Mouse (Mus musculus): ENCODE measurements around the gene Iqcd.

Iqcd gene

DNA sequence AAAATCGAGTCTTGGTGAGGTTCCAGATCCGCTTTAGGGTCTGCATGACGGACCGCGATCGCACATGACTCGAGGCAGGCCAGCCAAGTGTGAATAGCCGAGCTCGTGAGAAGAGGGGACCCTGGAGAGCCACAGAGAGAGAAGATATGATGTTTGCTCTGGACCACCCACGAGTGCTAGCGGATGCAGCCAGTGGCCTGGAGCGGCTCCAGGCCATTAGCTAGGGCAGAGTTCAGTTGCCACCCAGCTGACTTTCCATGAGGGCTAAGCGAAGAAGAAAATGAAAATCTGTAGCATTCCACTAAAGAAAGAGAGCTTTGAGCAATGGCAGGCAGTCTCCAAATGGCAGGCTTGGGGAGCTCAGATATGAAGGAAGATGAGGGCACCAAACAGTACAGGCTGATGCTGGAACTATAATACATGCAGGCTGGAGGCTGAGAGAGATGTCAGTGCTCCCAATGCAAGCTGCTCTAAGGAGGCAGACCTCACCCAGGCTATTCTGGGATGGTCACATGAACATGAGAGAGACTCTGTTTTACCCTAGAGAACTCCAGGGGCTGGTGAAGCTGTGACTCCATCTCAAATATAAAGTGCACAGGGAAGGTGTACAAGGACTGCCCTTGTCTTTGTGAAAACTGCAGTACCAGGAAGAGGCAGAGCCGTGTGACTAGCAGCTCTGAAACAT lies 17.6 kb upstream of the Iqcd start:
- DNase-seq (ENCODE audit: low read depth, low spot score), result no peak

DNA sequence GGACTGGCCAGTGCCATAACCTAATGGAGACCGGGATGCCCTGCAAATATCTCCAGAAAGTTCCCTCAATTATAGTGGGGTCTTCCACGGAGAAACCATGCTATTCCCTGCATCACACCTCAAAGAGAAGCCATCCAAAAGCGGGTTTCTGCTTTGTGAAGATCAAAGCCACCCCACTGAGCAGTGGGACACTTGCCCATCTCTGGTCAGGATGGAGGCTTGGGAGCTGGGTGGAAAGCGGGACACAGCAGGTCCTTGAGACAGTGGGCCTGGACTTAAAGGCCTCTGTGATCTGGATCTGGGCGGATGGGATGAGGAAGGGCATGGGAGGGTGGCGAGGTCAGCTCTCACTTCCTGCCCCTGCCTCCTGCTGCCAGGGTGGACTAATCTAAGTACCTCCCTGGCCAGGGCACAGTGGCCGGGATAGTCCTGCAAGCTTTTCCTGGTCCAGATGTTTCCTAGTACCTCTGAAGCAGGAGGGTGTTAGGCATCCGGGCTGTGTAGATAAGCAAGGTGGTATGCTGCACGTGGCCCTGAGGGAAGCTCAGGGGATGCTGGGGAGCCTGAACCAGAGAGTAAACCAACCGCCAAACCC lies 14.2 kb upstream of the Iqcd start:
- no peak for DNase-seq (ENCODE audit: low read depth, low spot score)

DNA sequence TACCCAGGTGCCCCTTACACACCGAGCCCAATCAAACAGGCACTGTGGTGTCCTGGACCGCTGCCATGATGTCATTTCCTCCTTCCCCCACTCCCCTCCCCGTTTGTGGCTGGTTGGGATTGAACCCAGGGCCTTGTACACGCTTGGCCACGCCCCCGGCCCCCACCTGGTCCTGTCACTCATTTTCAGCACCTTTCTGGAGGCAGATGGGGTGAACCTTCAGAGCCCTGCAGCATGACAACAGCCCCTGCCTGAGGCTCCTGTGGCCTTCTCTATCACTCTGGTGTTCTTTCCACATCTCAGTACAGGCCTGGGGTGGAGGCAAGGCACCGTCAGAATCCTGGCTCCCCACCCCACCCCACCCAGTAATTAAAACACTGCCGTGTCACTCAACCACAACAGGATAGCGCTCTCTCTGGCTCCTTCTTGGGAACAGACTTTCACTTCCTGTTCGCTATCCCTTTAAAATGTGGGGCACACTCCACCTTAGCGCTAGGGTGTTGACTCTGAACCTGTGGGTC lies 12.0 kb upstream of the Iqcd start:
- no peak for DNase-seq (ENCODE audit: low read depth, low spot score)

DNA sequence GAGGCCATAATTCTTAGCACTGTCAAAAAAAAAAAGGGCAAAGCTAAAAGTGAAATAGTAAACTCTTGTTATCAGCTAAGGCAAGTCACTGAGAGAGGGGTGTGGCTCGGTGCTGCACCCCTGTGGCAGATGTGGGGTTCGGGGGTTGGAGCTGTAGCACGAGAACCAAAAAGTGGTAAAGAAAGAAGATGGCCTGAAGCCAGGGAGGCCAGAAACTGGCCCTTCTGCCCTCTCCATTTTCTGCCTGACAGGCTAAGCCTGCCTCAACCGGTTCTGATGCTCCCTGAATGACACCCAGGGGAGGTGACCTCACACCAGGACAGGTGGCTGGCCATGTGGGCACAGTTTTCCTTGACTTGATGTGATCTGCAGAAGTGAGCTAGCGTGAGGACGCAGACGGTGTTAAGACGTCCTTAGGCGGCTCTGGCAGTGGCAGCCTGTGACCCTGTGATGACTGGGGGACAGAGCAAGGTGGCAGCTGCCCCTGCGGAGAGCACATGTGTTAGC lies 10.8 kb upstream of the Iqcd start:
- DNase-seq (ENCODE audit: low read depth, low spot score), result no peak

DNA sequence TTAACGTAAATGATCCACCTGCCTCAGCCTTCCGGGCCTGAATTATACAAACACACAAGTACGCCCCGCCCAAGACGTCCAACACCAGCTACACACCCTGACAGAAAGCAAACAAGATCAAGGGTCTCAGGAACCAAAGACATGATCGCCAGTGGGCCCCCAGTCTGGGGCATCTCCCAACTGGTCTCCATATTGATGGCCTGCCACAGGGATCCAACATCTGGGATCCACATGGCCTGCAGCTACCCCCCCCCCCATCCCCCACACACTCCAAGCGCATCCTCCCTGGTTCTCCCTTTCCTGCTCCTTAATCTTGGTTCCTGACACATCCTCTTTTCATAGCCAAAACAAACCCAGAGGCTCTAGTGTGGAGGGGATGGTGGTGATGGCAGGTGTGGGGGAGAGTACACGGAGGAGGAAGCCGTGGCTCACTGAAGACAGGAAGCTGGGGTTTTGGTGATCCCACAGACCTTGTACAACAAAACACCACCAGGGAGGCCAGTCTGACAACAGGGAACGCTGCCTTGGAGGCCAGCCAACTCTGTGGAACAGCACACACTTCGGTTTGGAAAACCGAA lies 10.2 kb upstream of the Iqcd start:
- DNase-seq (ENCODE audit: low read depth, low spot score), result no peak

DNA sequence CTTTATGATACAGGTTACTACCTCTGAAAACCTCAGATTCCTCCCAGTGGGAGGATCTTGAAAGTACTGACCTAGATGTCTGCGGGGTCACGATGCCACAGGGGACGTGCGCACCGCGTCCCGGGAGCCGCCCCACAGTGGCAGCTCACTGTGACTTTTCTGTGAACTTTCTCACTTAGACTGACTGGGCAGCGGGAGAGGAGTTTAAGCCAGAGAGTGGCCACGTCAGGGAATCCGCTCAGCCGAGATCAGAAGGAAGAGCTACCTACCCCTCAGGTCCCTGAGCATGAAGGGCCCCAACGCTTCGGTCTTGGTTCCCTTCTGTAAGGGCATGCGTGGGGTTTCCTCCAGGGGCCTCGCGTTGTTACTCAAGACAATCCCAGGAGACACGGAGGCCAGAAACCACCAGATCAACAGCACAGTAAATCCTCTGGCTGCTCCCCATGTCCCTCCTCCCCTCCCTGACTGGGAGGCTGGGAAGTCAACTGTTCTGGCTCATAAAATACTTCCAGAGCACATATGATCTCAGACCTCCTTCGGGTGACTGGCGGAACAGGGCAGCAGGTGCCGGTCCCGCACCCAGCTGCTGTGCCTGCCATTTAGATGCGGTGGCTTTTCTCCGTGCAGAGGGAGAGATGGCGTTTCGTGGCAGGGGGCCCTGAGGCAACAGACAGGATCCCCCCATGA lies 9.5 kb upstream of the Iqcd start:
- DNase-seq (ENCODE audit: low read depth, low spot score), result no peak

DNA sequence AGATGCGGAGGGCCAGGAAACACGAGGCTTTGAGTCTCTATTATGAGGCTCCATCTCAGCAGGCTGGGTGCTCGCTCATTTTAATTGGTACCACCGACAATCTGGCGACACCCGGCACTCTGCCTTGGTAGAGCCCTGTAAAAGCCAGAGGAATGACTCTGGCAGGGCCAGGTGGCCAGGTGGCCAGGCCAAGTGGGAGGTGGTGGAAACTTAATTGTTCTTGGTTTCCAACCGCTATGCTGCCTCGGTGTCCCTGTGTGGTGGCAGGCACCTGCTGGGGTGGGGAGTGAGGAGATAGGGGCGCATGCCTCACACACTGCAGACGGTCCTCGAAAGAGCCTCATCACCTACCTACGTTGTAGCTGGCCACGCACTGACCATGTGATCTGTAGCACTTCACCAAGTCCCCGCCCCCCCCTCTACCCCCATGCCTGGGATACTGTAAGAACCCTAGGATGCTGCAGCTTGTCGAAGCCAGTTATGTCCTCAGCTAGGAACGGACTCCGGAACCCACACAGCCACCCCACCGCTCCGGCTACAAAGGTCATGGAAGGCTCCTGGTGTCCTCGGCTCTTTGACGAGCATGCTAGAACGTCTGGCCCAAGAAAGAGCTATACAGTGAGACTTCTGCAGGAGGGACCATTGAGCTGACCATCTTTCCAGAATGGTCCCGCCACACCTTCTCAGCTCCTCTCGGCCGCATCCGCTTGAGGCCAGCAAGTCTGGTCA lies 8.8 kb upstream of the Iqcd start:
- no peak for DNase-seq (ENCODE audit: low read depth, low spot score)

DNA sequence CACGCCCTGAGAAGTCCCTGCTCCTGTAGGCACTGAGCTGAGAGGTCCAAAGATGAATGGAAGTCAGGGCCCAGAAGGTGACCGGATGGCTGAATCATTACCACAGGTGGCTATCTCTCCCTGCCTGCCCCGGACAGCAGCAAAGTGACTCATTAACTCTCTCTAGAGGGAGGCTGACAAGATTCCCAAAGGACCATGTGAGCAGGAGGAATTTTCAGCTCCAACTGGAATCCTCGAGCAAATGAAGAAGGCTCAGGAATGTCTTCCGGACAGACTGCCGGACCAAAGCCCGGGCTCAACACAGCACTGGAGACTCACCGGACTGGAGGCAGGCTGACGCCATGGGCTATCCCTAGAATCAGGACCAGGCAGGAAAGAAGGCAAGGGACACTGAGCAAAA lies 6.8 kb upstream of the Iqcd start:
- DNase-seq (ENCODE audit: low read depth, low spot score), result no peak

DNA sequence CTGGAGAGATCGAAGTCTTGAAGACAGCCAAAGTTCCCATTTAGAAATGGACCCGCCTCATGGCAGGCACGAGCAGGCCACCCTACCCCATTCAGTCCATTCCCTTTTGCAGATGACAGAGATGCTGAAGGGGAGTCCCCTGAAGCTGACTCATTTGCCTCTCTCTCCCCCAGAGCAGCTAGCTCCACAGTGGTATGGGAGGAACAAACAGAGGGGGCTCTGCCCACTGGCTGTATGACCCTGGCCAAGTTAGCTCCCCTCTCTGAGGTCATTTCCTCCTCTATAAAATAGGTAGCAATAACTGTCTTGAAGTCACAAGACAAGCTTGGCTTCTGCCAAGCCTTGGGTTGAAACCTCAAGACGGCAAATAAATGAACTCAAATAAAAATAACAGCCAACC lies 5.3 kb upstream of the Iqcd start:
- DNase-seq (ENCODE audit: low read depth, low spot score), result no peak

DNA sequence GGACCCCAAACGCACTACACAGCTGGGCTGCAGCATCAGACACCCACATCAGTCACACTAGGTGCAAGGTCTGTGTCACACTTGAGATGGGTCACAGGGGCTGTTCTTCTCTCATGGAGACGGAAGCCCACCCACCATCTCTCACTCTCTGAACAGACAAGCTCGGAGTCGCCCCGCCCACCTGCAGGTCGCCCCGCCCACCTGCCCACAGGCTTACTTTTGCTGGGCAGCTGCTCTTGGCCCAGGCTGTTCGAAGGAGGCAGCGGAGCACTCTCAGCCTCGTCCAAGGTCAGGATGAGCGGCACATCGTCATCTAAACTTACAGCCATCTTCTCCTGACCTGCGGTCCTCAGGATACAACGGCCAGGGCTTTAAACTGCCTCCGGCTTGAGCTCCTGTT lies 3.8 kb upstream of the Iqcd start:
- DNase-seq (ENCODE audit: low read depth, low spot score), result no peak

DNA sequence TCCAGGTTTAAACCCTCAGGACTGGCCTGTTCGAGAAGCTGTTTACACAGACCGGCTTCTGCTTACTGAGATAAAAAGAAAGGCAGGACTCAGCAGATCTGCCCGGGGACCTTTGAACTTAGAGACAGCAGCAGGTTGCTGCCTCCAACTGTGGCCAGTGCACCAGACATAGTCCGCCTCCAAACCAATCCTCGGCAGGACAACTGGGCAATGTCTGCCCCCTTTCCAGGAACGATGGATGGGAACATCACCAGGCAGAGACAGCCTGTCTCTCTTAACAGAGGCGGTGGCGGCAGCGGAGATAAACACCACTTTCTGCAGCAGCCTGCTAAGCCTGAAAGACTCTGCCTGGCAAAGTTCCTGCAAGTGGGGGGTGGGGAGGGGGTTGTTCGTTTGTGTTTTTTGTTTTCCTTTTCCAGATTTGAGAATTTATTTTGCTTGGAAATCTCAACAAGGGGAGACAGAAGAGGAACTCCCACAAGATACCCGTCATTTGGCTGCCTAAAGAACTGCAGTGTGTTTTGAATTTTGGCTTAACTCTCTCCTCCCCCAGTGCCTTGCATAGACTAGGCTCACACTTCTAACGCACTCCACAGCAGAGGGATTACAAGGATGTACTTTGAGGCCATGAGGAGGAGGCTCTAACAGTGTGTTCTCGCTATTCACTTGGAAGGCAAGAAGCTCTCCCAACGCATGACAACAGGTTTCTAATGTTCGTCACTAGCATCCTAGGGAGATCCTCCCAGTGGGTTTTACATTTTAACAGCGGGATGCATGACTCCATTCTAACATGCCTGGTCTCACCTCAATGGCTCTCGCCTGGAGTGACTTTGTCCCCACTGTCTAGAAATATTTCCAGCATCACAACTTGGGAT lies 1.8 kb upstream of the Iqcd start:
- no peak for DNase-seq (ENCODE audit: low read depth, low spot score)

DNA sequence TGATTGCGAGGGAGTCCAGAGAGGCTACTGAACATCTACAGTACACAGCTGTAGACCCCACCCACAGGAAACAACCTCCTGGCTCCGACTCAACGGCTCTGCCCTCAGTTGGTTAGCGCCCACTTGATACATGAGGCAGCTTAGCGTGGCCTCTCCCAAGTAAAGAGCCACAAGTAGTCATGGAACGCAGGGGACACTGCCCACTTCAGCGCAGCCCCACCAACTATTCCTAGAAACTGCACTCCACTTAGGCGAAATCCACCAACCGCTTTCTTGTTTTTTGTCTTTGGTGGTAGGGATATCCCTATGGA lies 1.2 kb upstream of the Iqcd start:
- no peak for DNase-seq (ENCODE audit: low read depth, low spot score)

DNA sequence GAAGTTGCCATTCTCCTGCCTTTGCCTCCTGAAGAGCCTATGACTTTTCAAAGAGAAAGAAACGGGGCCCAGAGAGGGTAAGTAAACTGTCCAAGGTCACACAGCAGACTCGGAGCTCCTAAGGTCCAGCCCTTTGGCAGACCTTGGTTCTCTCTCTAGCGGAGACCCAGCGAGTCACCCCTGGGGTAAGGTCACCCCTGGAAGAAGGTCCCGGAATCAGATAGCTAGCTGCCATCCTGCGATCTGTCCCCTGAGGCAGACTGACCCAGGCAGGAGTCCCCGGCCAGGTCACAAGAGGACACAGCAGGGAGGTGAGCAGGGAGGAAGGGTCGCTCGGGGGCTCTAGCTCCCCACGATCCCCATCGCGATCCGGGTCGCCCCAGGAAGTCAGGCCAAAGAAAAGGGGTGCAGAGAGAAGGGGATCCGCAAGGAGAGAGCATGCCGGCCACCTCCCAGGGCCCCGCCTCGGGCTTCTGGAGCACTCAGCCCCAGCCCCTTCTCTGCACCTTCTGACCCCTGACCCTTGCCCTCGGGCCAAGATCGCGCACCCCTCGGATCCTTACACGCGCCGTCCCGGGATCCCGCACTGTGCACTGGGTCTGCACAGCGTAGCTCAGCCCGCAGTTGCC lies 762 bp upstream of the Iqcd start:
- no peak for DNase-seq (ENCODE audit: low read depth, low spot score)

DNA sequence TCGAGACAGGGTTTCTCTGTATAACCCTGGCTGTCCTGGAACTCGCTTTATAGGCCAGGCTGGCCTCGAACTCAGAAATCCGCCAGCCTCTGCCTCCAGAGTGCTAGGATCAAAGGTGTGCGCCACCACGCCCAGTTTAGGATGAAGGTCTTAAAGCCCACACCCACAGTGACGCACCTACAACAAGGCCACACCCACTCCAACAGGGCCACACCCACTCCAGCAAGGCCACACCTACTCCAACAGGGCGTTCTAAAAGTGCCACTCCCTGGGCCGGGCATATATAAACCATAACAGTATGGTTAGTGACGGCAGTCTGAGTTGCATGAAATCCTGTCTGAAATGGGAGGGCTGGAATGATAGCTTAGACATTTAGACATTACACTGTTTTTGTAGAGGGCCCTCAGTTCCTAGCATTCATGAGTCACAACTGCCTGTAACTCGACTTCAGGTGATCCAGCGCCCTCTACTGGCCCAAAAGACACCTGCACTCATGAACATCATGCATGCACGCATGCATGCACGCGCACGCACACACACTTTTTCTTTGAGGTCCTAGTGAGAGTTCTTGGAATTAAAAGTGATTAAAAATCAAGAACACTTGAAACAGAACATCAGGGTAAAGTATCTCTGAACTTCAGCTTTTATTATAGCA lies 1.7 kb downstream of the Iqcd start:
- DNase-seq (ENCODE audit: low read depth, low spot score), result peak; percentile 94

DNA sequence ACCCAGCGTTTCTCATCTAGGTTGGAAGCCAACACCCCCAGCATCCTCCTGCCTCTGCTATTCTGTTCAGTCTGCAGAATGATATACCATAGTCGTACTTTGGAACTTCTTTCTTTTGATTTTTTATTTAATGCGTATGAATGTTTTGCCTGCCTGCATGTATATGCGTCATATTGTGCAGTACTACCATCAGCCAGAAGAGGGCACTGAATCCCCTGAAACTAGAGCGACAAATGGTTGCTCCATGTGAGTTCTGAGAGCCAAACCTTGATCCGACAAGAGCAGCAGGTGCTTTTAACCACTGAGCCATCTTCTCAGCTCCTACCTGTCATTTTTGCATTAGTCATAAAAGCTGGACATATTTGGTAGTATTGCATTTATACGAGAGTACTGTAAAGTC lies 3.3 kb downstream of the Iqcd start:
- peak; percentile 80 for DNase-seq (ENCODE audit: low read depth, low spot score)

DNA sequence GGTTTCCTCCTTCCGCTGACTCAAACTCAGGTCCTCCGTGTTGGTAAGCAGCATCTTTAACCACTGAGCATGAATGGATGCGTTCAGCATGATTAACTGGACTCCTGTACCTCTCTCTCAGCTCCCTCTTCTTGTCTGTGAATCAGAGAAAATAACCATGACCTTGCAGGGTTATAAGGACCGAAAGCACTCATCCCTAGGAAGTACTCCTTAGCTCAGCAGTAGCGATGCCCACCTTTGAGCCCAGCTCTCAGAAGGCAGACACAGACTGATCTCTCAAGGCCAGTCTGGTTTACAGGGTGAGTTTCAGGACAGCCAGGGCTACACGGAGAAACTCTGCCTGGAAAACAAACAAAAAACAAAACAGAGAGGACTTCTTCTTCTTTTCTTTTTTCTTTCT lies 5.7 kb downstream of the Iqcd start:
- no peak for DNase-seq (ENCODE audit: low read depth, low spot score)

DNA sequence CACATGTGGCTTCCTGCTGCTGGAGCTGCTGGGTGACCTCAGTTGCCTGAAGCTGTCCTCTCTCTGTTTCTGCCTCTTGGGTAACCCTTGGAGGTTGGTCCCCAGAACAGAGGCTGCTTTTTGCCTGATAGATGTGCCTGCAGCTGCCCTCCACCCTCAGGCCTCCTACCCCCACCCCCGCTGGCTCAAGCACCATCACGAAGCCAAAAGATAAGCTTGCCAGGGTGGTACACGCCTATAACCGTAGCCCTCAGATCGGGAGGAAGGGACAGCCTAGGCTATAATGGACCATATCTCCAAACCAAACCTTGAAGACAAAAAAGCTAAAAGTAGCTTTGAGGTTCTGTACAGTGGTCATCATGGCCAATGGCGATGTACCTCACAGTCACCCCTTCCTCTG lies 10.8 kb downstream of the Iqcd start:
- DNase-seq (ENCODE audit: low read depth, low spot score), result no peak

DNA sequence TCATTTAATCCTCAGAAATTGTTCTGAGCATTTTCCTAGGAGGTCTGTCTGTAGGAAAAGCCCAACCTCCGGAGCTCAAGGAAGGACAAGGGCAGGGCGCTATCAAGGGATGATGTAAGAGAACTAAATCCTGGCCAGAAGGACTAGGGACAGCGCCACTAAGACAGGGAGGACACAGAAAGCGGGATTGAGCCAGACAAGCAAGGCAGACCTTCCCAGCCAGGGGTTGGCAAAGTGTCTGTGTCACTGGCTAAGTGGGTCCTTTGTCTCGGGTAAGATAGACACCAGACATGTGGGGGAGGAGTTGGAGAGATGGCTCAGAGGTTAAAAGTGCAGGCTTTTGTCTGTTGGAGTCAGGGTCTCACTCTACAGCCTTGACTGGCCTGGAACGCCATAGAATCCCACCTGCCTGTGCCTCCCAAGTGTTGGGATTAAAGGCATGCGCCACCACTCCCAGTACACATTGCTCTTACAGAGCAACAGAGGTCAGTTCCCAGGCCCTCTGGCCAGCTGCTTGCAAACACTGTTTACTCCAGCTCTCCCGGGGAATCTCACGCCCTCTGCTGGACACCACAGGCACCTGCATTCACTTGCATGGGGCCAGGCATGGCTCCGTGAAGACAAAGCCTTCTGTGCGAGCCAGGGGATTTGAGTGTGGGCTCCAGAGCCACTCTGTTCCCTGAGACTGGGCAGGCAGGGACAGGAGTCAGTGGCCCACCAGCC lies 12.3 kb downstream of the Iqcd start:
- DNase-seq (ENCODE audit: low read depth, low spot score), result peak; percentile 75

DNA sequence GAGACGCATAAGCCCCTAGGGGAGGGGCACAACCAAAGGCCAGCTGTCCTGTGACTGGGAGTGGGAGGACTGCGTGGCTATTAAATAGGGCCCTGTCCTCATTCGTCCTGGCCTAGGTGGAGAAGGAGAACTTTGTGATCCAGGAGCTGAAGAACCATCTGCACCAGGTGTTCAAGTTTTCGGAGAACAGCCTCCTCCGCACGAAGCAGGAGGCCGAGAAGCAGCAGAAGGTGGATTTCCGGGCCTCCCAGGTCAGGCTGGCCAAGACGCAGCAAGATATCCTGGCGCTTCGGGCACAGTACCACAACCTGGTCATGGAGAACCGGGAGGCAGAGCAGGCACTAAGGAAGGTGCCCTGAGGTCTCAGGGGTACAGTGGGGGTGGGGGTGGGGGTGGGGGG lies 13.4 kb downstream of the Iqcd start:
- no peak for DNase-seq (ENCODE audit: low read depth, low spot score)

Measured in ES-CJ7 (cell line).